ENCODE assay signal across 8 mouse cellular contexts in the genomic region with DNA sequence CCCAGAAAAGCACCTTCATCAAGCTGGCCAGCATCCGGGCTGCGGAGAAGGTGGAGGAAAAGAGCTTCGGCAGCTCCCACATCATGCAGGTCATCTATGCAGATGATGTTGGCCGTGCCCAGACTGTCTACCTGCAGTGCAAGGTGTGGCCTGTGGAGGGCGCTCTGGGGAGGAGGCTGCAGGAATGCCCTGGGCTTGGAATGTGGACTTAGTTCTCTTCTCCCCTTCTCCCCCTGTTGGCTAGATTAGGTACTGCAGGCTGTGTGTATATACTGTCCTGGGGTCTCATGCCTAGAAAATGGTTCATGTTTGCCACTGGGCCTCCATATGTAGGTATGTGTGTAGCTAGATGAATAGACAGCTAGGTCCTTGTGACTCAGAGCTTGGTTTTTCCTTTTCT. TPM values are rescaled to one million over a fixed set of nuclear protein-coding genes. Genes with fewer than 3 reads are reported as not detected.
DNase-seq lines count a peak whose midpoint lies in the region; ATAC-seq lines count a peak whose summit lies in the region.

No protein-coding gene starts in this region.

- DNase-seq in forebrain, embryonic 11.5 days (ENCODE audit: low spot score): peak; percentile 61
- DNase-seq in lung, postnatal 10 days: peak; percentile 37
- DNase-seq in lung, adult 18-20 months: no peak
- peak; percentile 53 for DNase-seq in c-Kit-positive CD71-positive TER-119-positive erythroid progenitor cells, embryonic 14.5 days (ENCODE audit: low spot score)
- DNase-seq in splenic B cell, adult 2 months (ENCODE audit: low read depth, low spot score): peak; percentile 56
- no peak for DNase-seq in gastrocnemius, postnatal 25 days
- no peak for DNase-seq in urinary bladder, adult 2 months (ENCODE audit: low spot score)

- no peak for ATAC-seq in forebrain, embryonic 11.5 days (replicated peaks; ENCODE audit: low FRiP score)
- no peak for ATAC-seq in forebrain, embryonic 15.5 days (replicated peaks)

- H3K4me1 ChIP-seq in forebrain, embryonic 11.5 days (replicated peaks; ENCODE audit: control insufficient read depth, insufficient read depth, low read length): 0 out of 2 replicates have a peak, but pooled peaks cover 1% of the 10 kb centered on the region
- peaks cover 9% of the 10 kb centered on the region for H3K4me1 ChIP-seq in forebrain, embryonic 15.5 days

- no peak overlapping the region for H3K4me2 ChIP-seq in forebrain, embryonic 11.5 days (ENCODE audit: low read depth, low read length, severe bottlenecking)
- no peak overlapping the region for H3K4me2 ChIP-seq in forebrain, embryonic 15.5 days (replicated peaks)

- H3K36me3 ChIP-seq in forebrain, embryonic 11.5 days (ENCODE audit: control insufficient read depth, insufficient read depth, low read length): no peaks in the 10 kb centered on the region
- no peaks in the 10 kb centered on the region for H3K36me3 ChIP-seq in forebrain, embryonic 15.5 days
- H3K36me3 ChIP-seq in splenic B cell, adult 2 months (ENCODE audit: control insufficient read depth, insufficient read depth, low read length, poor library complexity, severe bottlenecking): no peaks in the 10 kb centered on the region

- no peak overlapping the region for H3K4me3 ChIP-seq in forebrain, embryonic 11.5 days (ENCODE audit: low read depth, low read length)
- H3K4me3 ChIP-seq in forebrain, embryonic 15.5 days: no peak overlapping the region

- H3K9me3 ChIP-seq in forebrain, embryonic 11.5 days (ENCODE audit: control insufficient read depth, low read length): no peaks in the 10 kb centered on the region
- no peaks in the 10 kb centered on the region for H3K9me3 ChIP-seq in forebrain, embryonic 15.5 days

- no peak overlapping the region for H3K9ac ChIP-seq in forebrain, embryonic 11.5 days (ENCODE audit: low read length)
- H3K9ac ChIP-seq in forebrain, embryonic 15.5 days (replicated peaks): no peak overlapping the region

- H3K27me3 ChIP-seq in forebrain, embryonic 11.5 days (ENCODE audit: control insufficient read depth, insufficient read depth, low read length): peaks cover 5% of the 10 kb centered on the region; the same call in 1 of the 2 replicates
- no peaks in the 10 kb centered on the region for H3K27me3 ChIP-seq in forebrain, embryonic 15.5 days
- H3K27me3 ChIP-seq in splenic B cell, adult 2 months (ENCODE audit: control insufficient read depth, insufficient read depth, low read length, poor library complexity, severe bottlenecking): no peaks in the 10 kb centered on the region

- 90% methylated on average over 5 of the region's 5 CpGs for WGBS in forebrain, embryonic 11.5 days
- WGBS in forebrain, embryonic 15.5 days: 80% methylated on average over 5 of the region's 5 CpGs

- no peak overlapping the region for H3K27ac ChIP-seq in forebrain, embryonic 11.5 days (ENCODE audit: low read depth, low read length)
- no peak overlapping the region for H3K27ac ChIP-seq in forebrain, embryonic 15.5 days (replicated peaks)

RNA-seq across cellular contexts. Expression of gene Polr2j, which starts 11.9 kb away (rescaled TPM):
- 253 and 261 TPM in 2 replicates for polyA plus RNA-seq in forebrain, embryonic 11.5 days (2014; fragmentation: Nextera tagmentation; extraction: Ambion mirVana)
- polyA plus RNA-seq in forebrain, embryonic 15.5 days (2015; fragmentation: Nextera tagmentation; extraction: Ambion mirVana): 230 and 234 TPM in 2 replicates
- 10 to 100 TPM; 55.1 to 58.7 TPM for total RNA-seq in gastrocnemius, postnatal 25 days (2021)
- 104 and 141 TPM in 2 replicates for polyA plus RNA-seq in urinary bladder, adult 2 months (2012; rRNA removed)

RNA-seq across cellular contexts. Expression of gene Rasa4, which starts 20.8 kb away (rescaled TPM):
- 4.3 and 7.2 TPM in 2 replicates for polyA plus RNA-seq in forebrain, embryonic 11.5 days (2014; fragmentation: Nextera tagmentation; extraction: Ambion mirVana)
- polyA plus RNA-seq in forebrain, embryonic 15.5 days (2015; fragmentation: Nextera tagmentation; extraction: Ambion mirVana): 6.0 and 6.3 TPM in 2 replicates
- total RNA-seq in gastrocnemius, postnatal 25 days (2021): 10 to 100 TPM; 23.6 to 26.4 TPM
- 10.6 and 16.6 TPM in 2 replicates for polyA plus RNA-seq in urinary bladder, adult 2 months (2012; rRNA removed)

RNA-seq across cellular contexts. Expression of gene Lrwd1, which starts 31.4 kb away (rescaled TPM):
- 48.1 and 53.3 TPM in 2 replicates for polyA plus RNA-seq in forebrain, embryonic 11.5 days (2014; fragmentation: Nextera tagmentation; extraction: Ambion mirVana)
- 36.8 and 36.9 TPM in 2 replicates for polyA plus RNA-seq in forebrain, embryonic 15.5 days (2015; fragmentation: Nextera tagmentation; extraction: Ambion mirVana)
- 1 to 10 TPM; 3.2 to 3.8 TPM for total RNA-seq in gastrocnemius, postnatal 25 days (2021)
- polyA plus RNA-seq in urinary bladder, adult 2 months (2012; rRNA removed): 20.5 and 22.6 TPM in 2 replicates

RNA-seq across cellular contexts. Expression of gene Alkbh4, which starts 31.4 kb away (rescaled TPM):
- 23.2 and 24.5 TPM in 2 replicates for polyA plus RNA-seq in forebrain, embryonic 11.5 days (2014; fragmentation: Nextera tagmentation; extraction: Ambion mirVana)
- polyA plus RNA-seq in forebrain, embryonic 15.5 days (2015; fragmentation: Nextera tagmentation; extraction: Ambion mirVana): 18.4 and 19.5 TPM in 2 replicates
- 1 to 10 TPM; 3.9 to 4.4 TPM for total RNA-seq in gastrocnemius, postnatal 25 days (2021)
- 11.2 and 11.3 TPM in 2 replicates for polyA plus RNA-seq in urinary bladder, adult 2 months (2012; rRNA removed)

RNA-seq across cellular contexts. Expression of gene Upk3bl, which starts 50.2 kb away (rescaled TPM):
- 0.77 and 0.80 TPM in 2 replicates for polyA plus RNA-seq in forebrain, embryonic 11.5 days (2014; fragmentation: Nextera tagmentation; extraction: Ambion mirVana)
- polyA plus RNA-seq in forebrain, embryonic 15.5 days (2015; fragmentation: Nextera tagmentation; extraction: Ambion mirVana): not detected in 2 replicates
- total RNA-seq in gastrocnemius, postnatal 25 days (2021): not detected
- 4.5 and 6.1 TPM in 2 replicates for polyA plus RNA-seq in urinary bladder, adult 2 months (2012; rRNA removed)

Comparison
In these comparisons a context has a peak if more than half of its experiments do, and no peak if none do; other contexts are left out.
1. DNase-seq: peak in forebrain, embryonic 11.5 days (single experiment), lung, postnatal 10 days (single experiment), c-Kit-positive CD71-positive TER-119-positive erythroid progenitor cells, embryonic 14.5 days (single experiment) and splenic B cell, adult 2 months (single experiment); none in lung, adult 18-20 months (0 of 2), gastrocnemius, postnatal 25 days (single experiment) and urinary bladder, adult 2 months (single experiment).